Mouse (Mus musculus) lung, postnatal 0 days (tissue): ENCODE data around the gene Dhx16. TPM values are rescaled to one million over a fixed set of nuclear protein-coding genes. Genes with fewer than 3 reads are reported as not detected.
A peak's percentile ranks its signal among the peaks of the same experiment; 100 is the strongest.
"Not testable (repeated sequence)": the region's sequence is repeated elsewhere in the genome, so short reads cannot be mapped to it uniquely, and the experiment has no call there.

Source experiments
- ATAC-seq: fragments of 200-750 bp; cut with Nextera tagmentation; 2 replicates; pipeline ENCODE4 v1.8.0; 2017; ENCODE audit warnings: moderate library complexity
- DNase-seq: peaks from one replicate; pipeline ENCODE4 v3.0.0-alpha.2; 2016; ENCODE audit warnings: low spot score
- H3K27ac ChIP-seq: fragments of 300-500 bp; sonication (generic); 2 replicates; pipeline ENCODE4 v1.5.1; 2014; ENCODE audit warnings: antibody characterized with exemption, mild to moderate bottlenecking, low read length, mixed read lengths
- H3K27me3 ChIP-seq: fragments of 300-500 bp; sonication (generic); replicated peaks from 2 replicates; pipeline ENCODE4 v1.6.1; 2014; ENCODE audit warnings: low read length, mixed read lengths; ENCODE audit not compliant: insufficient read depth
- H3K36me3 ChIP-seq: fragments of 300-500 bp; sonication (generic); 2 replicates; pipeline ENCODE4 v1.6.1; 2014; ENCODE audit warnings: low read length, mixed read lengths; ENCODE audit not compliant: insufficient read depth
- H3K4me1 ChIP-seq: fragments of 300-500 bp; sonication (generic); 2 replicates; pipeline ENCODE4 v1.6.1; 2014; ENCODE audit warnings: antibody characterized with exemption, low read depth, low read length, mixed read lengths; ENCODE audit not compliant: insufficient read depth
- H3K4me2 ChIP-seq: fragments of 300-500 bp; sonication (generic); replicated peaks from 2 replicates; pipeline ENCODE4 v1.6.1; 2014; ENCODE audit warnings: low read depth, mild to moderate bottlenecking, low read length, moderate library complexity, mixed read lengths
- H3K4me3 ChIP-seq: fragments of 300-500 bp; sonication (generic); 2 replicates; pipeline ENCODE4 v1.5.1; 2014; ENCODE audit warnings: low read depth, low read length
- H3K9ac ChIP-seq: fragments of 300-500 bp; sonication (generic); replicated peaks from 2 replicates; pipeline ENCODE4 v1.6.1; 2014; ENCODE audit warnings: low read depth, mild to moderate bottlenecking
- H3K9me3 ChIP-seq: fragments of 300-500 bp; sonication (generic); 2 replicates; pipeline ENCODE4 v1.6.1; 2016; ENCODE audit warnings: low read length, mixed read lengths
- CTCF ChIP-seq: IDR thresholded peaks from 2 replicates; pipeline ENCODE4 v1.5.1; 2016; ENCODE audit warnings: antibody characterized with exemption, mild to moderate bottlenecking
- EP300 ChIP-seq: IDR thresholded peaks from 2 replicates; pipeline ENCODE4 v1.6.1; 2016; ENCODE audit warnings: antibody characterized with exemption, mild to moderate bottlenecking, control low read depth
- WGBS: fragments of 180-500 bp; shearing (Covaris S2); extraction: QIAGEN DNeasy Blood & Tissue Kit; methylation state at CpG from one replicate; pipeline ENCODE4 v1.1.7; 2014; 5-methylcytosine and 5-hydroxymethylcytosine counted together
- polyA plus RNA-seq: library from polyadenylated mRNA; unstranded; fragments of >200 nt; fragmentation: Nextera tagmentation; extraction: Ambion mirVana; gene quantifications from 2 replicates; pipeline ENCODE4 v1.2.1, GENCODE M21; 2015

Gene Dhx16
- polyA plus RNA-seq, 1 experiment from 2014 or later: 22.3 TPM

GRCm38 (mm10) chr17:35921710-35922109 lies 42.1 kb downstream of the Dhx16 start:
- H3K4me3 ChIP-seq: no peak overlapping the region
- peaks cover 22% of the 10 kb centered on the region for H3K4me1 ChIP-seq
- no peaks in the 10 kb centered on the region for H3K9me3 ChIP-seq
- peak overlapping the region; percentile 49; the same call in 1 of the 2 replicates for H3K27ac ChIP-seq
- no peak overlapping the region for H3K9ac ChIP-seq
- TF ChIP-seq EP300: no peak
- no peak for TF ChIP-seq CTCF
- 65% methylated on average over 4 of the region's 4 CpGs for WGBS
- H3K36me3 ChIP-seq: peaks cover 14% of the 10 kb centered on the region; the same call in 1 of the 2 replicates
- no peak overlapping the region for H3K4me2 ChIP-seq
- H3K27me3 ChIP-seq: no peaks in the 10 kb centered on the region
- no peak for DNase-seq
- ATAC-seq: no peak

GRCm38 (mm10) chr17:35922566-35922965 lies 42.9 kb downstream of the Dhx16 start:
- Histone ChIP-seq H3K4me2 (no peak overlapping the region), H3K4me3 (no peak overlapping the region), H3K27me3 (no peaks in the 10 kb centered on the region), H3K27ac (no peak overlapping the region), H3K9ac (no peak overlapping the region), H3K36me3 (peaks cover 19% of the 10 kb centered on the region; the same call in 1 of the 2 replicates), H3K9me3 (no peaks in the 10 kb centered on the region), H3K4me1 (peaks cover 22% of the 10 kb centered on the region)
- no peak for TF ChIP-seq EP300
- no peak for TF ChIP-seq CTCF
- ATAC-seq: no peak
- WGBS: 59% methylated on average over 3 of the region's 3 CpGs
- peak; percentile 43 for DNase-seq

GRCm38 (mm10) chr17:35923281-35923680 lies 43.7 kb downstream of the Dhx16 start:
- ATAC-seq: no peak
- Histone ChIP-seq H3K9me3 (no peaks in the 10 kb centered on the region), H3K27ac (no peak overlapping the region), H3K4me3 (no peak overlapping the region), H3K4me2 (no peak overlapping the region), H3K9ac (no peak overlapping the region), H3K4me1 (peaks cover 22% of the 10 kb centered on the region), H3K36me3 (peaks cover 26% of the 10 kb centered on the region; the same call in 1 of the 2 replicates), H3K27me3 (no peaks in the 10 kb centered on the region)
- no peak for DNase-seq
- TF ChIP-seq CTCF (no peak), EP300 (no peak)
- WGBS: 92% methylated on average over 4 of the region's 4 CpGs

- WGBS: 13% methylated on average over 1 of the region's 1 CpGs
- no peak for DNase-seq
- ATAC-seq: no peak
- no peaks in the 10 kb centered on the region for H3K9me3 ChIP-seq
- peaks cover 46% of the 10 kb centered on the region for H3K36me3 ChIP-seq
- H3K4me3 ChIP-seq: no peak overlapping the region
- no peak overlapping the region for H3K9ac ChIP-seq
- no peaks in the 10 kb centered on the region for H3K4me1 ChIP-seq
- H3K27ac ChIP-seq: no peak overlapping the region
- TF ChIP-seq CTCF: no peak
- no peak overlapping the region for H3K4me2 ChIP-seq
- no peaks in the 10 kb centered on the region for H3K27me3 ChIP-seq
Observed at GRCm38 (mm10) chr17:35927471-35927870, 47.9 kb downstream of the Dhx16 start.

GRCm38 (mm10) chr17:35929534-35929933 lies 49.9 kb downstream of the Dhx16 start:
- no peak overlapping the region for H3K27ac ChIP-seq
- no peaks in the 10 kb centered on the region for H3K9me3 ChIP-seq
- peaks cover 46% of the 10 kb centered on the region for H3K36me3 ChIP-seq
- H3K4me3 ChIP-seq: no peak overlapping the region
- no peak for DNase-seq
- no peak for ATAC-seq
- H3K9ac ChIP-seq: no peak overlapping the region
- H3K4me1 ChIP-seq: no peaks in the 10 kb centered on the region
- no peaks in the 10 kb centered on the region for H3K27me3 ChIP-seq
- 100% methylated on average over 2 of the region's 2 CpGs for WGBS
- H3K4me2 ChIP-seq: no peak overlapping the region
- TF ChIP-seq CTCF: no peak
- TF ChIP-seq EP300: no peak

GRCm38 (mm10) chr17:35930627-35931026 lies 51.0 kb downstream of the Dhx16 start:
- TF ChIP-seq EP300: no peak
- H3K9ac ChIP-seq: no peak overlapping the region
- WGBS: 92% methylated on average over 12 of the region's 12 CpGs
- peaks cover 42% of the 10 kb centered on the region for H3K36me3 ChIP-seq
- ATAC-seq (no peak), DNase-seq (no peak)
- H3K4me2 ChIP-seq: no peak overlapping the region
- no peaks in the 10 kb centered on the region for H3K27me3 ChIP-seq
- H3K4me1 ChIP-seq: no peaks in the 10 kb centered on the region
- no peak overlapping the region for H3K27ac ChIP-seq
- no peak overlapping the region for H3K4me3 ChIP-seq
- no peaks in the 10 kb centered on the region for H3K9me3 ChIP-seq

- H3K27me3 ChIP-seq: no peaks in the 10 kb centered on the region
- no peak overlapping the region for H3K9ac ChIP-seq
- H3K36me3 ChIP-seq: peaks cover 26% of the 10 kb centered on the region
- no peak for TF ChIP-seq EP300
- TF ChIP-seq CTCF: no peak
- ATAC-seq: no peak
- no peaks in the 10 kb centered on the region for H3K9me3 ChIP-seq
- H3K4me2 ChIP-seq: no peak overlapping the region
- H3K4me1 ChIP-seq: no peaks in the 10 kb centered on the region
- 90% methylated on average over 4 of the region's 4 CpGs for WGBS
- no peak overlapping the region for H3K4me3 ChIP-seq
- DNase-seq: no peak
- H3K27ac ChIP-seq: no peak overlapping the region
Observed at GRCm38 (mm10) chr17:35932608-35933007, 53.0 kb downstream of the Dhx16 start.

- 90% methylated on average over 14 of the region's 14 CpGs for WGBS
- H3K36me3 ChIP-seq, H3K4me3 ChIP-seq, H3K4me1 ChIP-seq, H3K9ac ChIP-seq, H3K4me2 ChIP-seq, DNase-seq, H3K9me3 ChIP-seq, H3K27ac ChIP-seq, H3K27me3 ChIP-seq, ATAC-seq: not testable (repeated sequence)
Observed at GRCm38 (mm10) chr17:35935763-35936162, 56.1 kb downstream of the Dhx16 start.
